Mouse (Mus musculus): ENCODE results near the gene Pax2. TPM values are rescaled to one million over a fixed set of nuclear protein-coding genes. Genes with fewer than 3 reads are reported as not detected.

Gene Pax2
- polyA plus RNA-seq (2015; fragmentation: Nextera tagmentation; extraction: Ambion mirVana): 0.08 TPM in 1 of 2 replicates, not detected in the other

DNA sequence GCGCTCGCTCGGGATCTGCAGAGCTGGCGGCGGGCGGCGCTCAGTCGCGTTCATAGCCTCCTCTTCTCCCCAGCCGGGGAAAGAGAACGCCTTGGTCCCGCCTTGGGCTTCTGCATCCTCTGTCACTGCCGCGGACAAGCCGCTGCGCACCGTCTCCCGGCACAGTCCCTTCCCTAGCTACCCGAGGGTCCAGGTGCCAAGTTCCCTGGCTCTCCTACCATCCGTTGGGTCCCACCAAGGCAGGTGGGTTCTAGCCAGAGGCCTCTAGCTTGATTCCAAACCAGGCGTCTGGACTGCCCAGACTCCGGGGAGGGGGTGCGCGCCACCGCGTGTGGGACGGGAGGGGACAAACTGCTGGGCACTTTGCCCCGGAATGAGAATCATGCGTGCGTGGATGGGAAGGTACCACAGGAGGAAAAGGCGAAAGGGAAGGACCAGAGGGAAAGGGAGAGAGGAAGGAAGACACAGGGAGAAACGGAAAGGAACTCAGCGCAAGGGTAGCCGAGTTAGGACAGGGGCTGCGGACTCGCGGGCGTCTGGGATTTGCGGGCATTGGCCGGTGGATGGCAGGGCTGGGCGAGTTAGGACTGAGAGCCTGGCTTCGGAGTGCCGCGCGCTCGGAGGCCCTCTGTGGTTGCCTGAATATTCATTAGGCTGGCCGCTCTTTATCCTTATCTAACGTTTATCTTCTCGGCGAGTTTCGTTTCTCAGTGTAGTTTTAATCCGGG is at the start of gene Pax2:
Gene Pax2 (plus strand): TSS at position 353 of the 728 bp plus-strand sequence.
- Histone ChIP-seq H3K36me3 (no peaks in the 10 kb centered on the region), H3K4me1 (peaks cover 21% of the 10 kb centered on the region), H3K4me2 (peak within 1 kb of the TSS; percentile 59), H3K9me3 (no peaks in the 10 kb centered on the region), H3K9ac (no peak within 1 kb of the TSS), H3K27me3 (replicated peaks) (peaks cover 95% of the 10 kb centered on the region), H3K27ac (no peak within 1 kb of the TSS), H3K4me3 (replicated peaks) (peak within 1 kb of the TSS; percentile 31)
- no peak; the same call in 1 of the 2 replicates for ATAC-seq (ENCODE audit: insufficient read depth, low FRiP score, low read depth)
- WGBS: under 1% methylated on average over 46 of the region's 52 CpGs

DNA sequence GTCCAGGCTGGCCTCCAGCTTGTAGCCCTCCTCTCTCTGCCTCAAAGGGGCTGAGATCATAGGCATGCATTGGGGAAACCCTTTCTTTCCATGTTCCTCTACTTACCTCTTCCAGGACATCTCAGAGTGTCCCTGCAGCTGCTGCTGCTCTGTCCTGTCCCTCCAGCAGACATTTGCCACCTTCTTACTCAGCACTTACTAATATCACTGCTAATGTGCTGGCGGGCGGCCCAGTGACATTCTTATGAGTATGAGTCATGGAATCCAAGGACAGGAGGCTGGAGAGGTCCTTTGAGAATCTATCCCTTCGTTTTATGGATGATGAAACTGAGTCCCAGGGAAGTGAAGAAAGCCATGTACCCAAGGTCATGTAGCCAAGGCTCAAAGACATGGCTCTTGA is 47.0 kb upstream of the Pax2 start:
- 60% methylated on average over 3 of the region's 3 CpGs for WGBS
- no peak overlapping the region for H3K27ac ChIP-seq
- no peaks in the 10 kb centered on the region for H3K9me3 ChIP-seq
- no peak overlapping the region for H3K4me3 ChIP-seq (replicated peaks)
- no peak overlapping the region for H3K9ac ChIP-seq
- ATAC-seq (ENCODE audit: insufficient read depth, low FRiP score, low read depth): no peak
- no peaks in the 10 kb centered on the region for H3K36me3 ChIP-seq
- H3K4me2 ChIP-seq: no peak overlapping the region
- H3K27me3 ChIP-seq (replicated peaks): peaks cover 8% of the 10 kb centered on the region; the same call in 1 of the 2 replicates
- no peaks in the 10 kb centered on the region for H3K4me1 ChIP-seq

DNA sequence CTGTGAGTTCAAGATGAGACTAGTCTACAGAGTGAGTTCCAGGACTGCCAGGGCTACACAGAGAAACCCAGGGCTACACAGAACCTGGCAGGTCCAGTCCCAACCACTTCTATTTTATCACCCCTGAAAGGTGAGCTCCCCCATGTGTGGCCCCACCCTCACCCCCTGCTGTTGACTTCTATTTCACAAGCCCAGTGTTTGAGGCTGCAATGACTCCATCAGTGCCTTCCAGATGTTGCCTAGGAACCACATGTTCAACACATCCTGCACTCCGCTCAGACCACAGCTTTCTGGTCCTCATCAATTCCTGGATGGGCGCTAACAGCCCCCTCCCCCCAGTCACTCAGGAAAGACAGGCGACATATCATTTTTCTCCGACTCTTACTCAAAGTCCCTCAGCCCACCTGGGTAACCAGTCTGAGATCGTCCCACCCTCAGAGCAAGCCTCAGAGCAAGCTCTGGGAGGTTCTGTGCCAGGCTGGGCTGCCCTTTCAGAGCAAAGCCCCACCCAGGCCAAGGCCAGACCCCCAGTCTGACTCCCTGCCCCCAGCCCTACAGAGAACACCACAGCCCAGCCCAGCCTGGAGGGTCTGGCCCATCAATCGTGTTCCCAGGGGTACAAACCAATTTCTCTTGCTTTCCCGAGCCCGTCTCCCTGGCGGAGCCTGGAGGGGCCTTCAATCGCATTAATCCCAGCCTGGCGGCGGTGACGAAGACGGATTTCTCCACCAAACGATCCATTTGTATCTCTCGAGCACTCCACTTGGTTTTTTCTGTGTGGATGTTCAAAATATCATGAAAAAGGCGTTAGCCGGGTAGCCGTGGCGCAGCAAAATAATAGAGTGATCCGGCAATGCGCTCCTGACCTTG is 38.9 kb upstream of the Pax2 start:
- Histone ChIP-seq H3K4me3 (replicated peaks) (no peak overlapping the region), H3K27ac (no peak overlapping the region), H3K4me1 (peaks cover 9% of the 10 kb centered on the region), H3K4me2 (no peak overlapping the region), H3K36me3 (no peaks in the 10 kb centered on the region), H3K27me3 (replicated peaks) (peaks cover 53% of the 10 kb centered on the region), H3K9ac (no peak overlapping the region), H3K9me3 (no peaks in the 10 kb centered on the region)
- no peak for ATAC-seq (ENCODE audit: insufficient read depth, low FRiP score, low read depth)
- 56% methylated on average over 22 of the region's 22 CpGs for WGBS

DNA sequence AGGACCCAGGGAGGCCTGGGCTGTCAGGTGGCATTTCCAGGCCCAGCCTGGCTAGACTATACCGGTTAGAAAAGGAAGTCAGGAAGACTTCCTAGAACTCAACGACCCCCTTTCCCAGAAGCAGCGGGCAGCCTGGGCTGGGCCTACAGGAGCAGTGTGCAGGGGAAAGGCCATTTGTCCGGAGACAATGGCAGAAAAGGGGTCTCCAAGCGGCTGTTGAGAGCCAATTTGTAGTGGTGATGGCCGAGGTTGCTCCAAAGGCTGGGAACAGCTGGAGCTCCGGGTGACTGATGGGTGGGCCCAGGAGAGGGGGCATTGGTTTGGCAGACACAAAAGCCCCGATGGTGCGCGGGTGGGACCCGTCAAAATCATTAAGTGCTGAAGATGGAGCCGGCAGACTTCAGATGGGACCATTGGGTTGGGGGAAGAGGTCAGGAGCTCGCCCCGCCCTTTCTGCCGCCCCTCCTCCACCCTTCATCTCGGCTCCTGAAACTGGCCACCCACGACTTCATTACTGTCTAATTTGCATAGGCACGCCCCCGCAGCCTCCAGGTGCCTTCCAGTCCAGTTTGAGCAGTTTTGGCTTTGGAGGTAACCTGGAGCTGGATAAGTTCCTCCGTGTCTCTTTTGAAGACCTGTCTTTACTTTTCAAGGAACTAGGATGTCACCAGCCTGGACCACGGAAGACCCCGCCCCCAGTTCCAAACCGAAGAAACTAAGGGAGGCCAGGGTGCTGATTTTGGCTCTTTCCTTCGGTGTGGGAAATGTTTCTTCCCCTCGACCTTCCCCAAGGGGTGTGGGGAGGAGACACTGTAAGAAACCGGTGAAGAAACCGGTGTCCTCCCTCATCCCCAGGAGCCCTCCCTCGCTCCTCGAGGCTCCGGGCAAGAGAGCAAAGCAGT is 36.3 kb upstream of the Pax2 start:
- Histone ChIP-seq H3K4me2 (peak overlapping the region; percentile 66), H3K27me3 (replicated peaks) (peaks cover 74% of the 10 kb centered on the region), H3K4me1 (peaks cover 15% of the 10 kb centered on the region), H3K9ac (no peak overlapping the region), H3K36me3 (no peaks in the 10 kb centered on the region), H3K9me3 (no peaks in the 10 kb centered on the region), H3K4me3 (replicated peaks) (peak overlapping the region; percentile 33), H3K27ac (no peak overlapping the region)
- 3% methylated on average over 30 of the region's 30 CpGs for WGBS
- no peak for ATAC-seq (ENCODE audit: insufficient read depth, low FRiP score, low read depth)

DNA sequence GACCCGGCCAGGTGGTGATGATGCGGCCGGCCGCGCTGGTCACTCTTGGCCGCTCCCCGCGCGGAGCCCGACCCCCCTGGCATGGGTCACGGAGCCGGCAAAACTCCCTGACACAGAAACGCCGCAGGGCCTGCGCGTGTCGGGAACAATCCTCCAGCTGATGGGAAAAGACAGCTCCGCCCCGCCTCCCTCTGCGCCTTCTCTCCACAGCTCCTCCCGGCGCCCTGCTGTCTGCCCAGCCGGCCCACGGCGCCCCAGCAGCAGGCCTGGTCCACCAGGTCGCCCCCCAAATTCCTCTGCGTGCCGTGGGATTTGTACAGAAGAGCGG is 35.7 kb upstream of the Pax2 start:
- no peak for ATAC-seq (ENCODE audit: insufficient read depth, low FRiP score, low read depth)

DNA sequence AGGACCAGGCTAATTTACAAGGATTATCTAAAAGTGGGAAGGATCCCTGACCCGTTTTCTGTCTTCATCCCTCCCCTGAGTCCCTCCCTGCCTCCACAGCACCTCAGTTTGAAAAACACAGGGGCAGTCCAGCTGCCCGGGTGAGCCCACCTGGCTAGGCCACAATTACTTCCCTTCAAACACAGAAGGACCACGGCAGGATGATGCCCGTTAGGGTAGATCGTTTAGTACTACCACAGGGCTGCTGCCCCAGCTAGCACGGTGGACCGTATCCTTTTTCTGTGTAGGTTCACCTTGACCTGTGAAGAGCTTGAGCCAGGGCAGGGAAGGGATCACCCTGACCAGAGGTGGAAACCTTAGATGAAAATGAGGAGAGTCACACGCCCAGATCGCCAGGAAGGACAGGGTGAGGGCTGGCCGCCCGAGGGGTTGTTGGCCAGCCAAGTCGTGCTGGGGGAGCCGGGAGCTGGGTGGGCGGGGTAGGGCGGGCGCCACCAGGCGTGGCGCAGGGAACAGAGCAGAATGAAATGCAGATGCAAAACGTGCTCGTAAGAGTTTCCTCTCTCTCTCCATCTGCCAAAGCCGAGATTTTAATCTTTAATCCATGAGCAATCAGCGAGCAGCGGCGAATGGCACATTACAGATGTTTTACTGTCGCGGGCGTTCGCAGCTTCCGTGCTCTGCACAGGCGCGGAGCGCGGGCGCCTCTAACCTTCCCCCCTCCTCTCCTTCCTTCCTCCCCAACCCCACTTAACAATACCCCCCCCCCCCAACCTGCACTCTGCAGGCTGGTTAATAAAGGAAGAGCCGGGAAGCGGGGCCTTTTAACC is 32.0 kb upstream of the Pax2 start:
- no peak for ATAC-seq (ENCODE audit: insufficient read depth, low FRiP score, low read depth)
- Histone ChIP-seq H3K9me3 (no peaks in the 10 kb centered on the region), H3K27ac (no peak overlapping the region), H3K36me3 (no peaks in the 10 kb centered on the region), H3K9ac (no peak overlapping the region), H3K4me2 (peak overlapping the region; percentile 34), H3K4me1 (peaks cover 15% of the 10 kb centered on the region), H3K27me3 (replicated peaks) (peaks cover 81% of the 10 kb centered on the region), H3K4me3 (replicated peaks) (peak overlapping the region; percentile 12)
- WGBS: 2% methylated on average over 36 of the region's 36 CpGs

More for the DNA sequence above, 35.7 kb upstream of the Pax2 start:
- Histone ChIP-seq H3K9me3 (no peaks in the 10 kb centered on the region), H3K4me2 (peak overlapping the region; percentile 66), H3K9ac (no peak overlapping the region), H3K36me3 (no peaks in the 10 kb centered on the region), H3K27me3 (replicated peaks) (peaks cover 76% of the 10 kb centered on the region), H3K4me3 (replicated peaks) (peak overlapping the region; percentile 33), H3K27ac (no peak overlapping the region), H3K4me1 (peaks cover 15% of the 10 kb centered on the region)
- WGBS: under 1% methylated on average over 29 of the region's 29 CpGs

DNA sequence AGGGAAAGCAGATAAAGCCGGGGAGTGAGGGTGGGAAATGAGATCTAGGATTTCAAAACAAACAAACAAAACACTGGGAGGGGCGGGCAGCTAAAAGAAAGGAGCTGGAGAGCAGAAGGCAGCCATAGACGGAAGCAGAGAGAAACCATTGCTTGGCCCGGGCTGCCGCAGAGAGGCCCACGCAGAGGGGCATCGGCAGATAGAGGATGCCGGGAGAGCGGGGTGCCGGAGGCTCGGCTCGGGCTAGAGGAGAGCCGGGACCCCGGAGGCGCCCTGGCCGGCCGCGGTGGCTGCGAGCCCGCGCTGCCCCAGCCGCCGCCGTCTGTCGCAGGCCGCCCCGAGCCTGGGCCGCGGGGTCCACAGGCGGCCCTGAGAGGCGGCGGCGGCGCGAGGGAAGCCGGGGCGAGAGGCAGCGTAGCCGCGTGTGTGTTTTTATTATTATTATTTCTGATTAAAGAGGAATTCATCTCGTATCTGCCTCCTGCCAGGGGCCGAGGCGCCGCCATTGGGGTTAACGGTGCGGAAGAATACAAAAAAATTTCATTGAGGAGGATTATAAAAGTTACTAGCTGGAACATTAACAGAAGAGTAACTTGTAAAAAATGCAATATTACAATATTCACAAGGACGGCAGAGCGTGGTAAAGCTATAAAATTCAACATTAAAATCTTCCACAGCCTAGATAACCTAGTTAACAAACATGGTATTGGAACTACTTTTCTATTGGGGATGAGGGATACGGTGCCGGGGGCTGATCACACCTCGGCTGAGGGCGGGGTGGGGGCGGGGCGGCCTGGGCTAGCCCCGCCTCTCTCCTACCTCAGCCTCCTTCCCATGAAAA is 29.7 kb upstream of the Pax2 start:
- 0 out of 2 replicates have a peak, but pooled peaks have one; percentile 31 for ATAC-seq (ENCODE audit: insufficient read depth, low FRiP score, low read depth)
- Histone ChIP-seq H3K4me1 (peaks cover 6% of the 10 kb centered on the region; the same call in 1 of the 2 replicates), H3K4me3 (replicated peaks) (peak overlapping the region; percentile 49), H3K36me3 (no peaks in the 10 kb centered on the region), H3K9ac (peak overlapping the region; percentile 21; the same call in 1 of the 2 replicates), H3K27me3 (replicated peaks) (peaks cover 76% of the 10 kb centered on the region), H3K9me3 (no peaks in the 10 kb centered on the region), H3K4me2 (peak overlapping the region; percentile 81), H3K27ac (no peak overlapping the region)
- WGBS: under 1% methylated on average over 55 of the region's 55 CpGs

DNA sequence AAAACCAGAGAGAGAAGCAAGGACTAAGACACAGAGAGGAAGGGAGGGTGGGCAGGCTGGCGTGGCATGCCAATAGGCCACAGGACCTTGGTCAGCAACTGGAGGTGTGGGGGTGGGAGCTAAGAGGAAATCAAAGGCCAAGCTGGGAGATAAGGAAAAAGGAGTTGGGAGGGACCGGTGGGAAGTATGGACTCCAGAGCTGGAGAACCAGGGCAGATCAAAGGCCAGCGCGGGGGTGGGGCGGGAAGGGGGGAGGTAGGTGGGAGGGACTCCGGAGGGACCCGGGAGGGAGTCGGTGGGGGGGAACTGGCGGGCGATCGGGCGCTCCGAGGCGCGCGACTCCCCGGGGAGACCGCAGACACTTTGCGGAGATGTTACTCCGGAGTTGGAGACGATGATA is 21.7 kb upstream of the Pax2 start:
- H3K4me3 ChIP-seq (replicated peaks): no peak overlapping the region
- no peak overlapping the region for H3K4me2 ChIP-seq

DNA sequence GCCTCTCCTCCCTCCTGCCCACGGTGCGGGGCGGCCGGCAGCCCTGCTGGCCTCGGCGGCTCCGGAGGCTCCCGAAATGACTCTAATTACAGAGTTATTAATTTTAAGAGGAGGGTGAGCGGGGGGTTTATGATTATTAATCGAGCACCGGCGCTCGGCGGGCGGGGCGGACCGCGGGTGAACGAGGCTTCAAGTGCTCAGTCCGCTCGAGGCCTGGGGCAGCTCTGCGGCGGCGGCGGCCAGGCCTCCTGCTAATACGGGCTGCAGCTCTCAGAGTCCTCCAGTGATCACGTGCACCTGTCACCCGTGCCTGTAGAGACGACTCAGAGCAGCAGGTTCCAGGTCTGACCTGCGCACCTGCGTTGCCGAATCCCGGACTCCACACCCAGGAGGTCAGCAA is 21.2 kb upstream of the Pax2 start:
- no peaks in the 10 kb centered on the region for H3K36me3 ChIP-seq
- H3K9me3 ChIP-seq: no peaks in the 10 kb centered on the region
- ATAC-seq (ENCODE audit: insufficient read depth, low FRiP score, low read depth): no peak
- no peak overlapping the region for H3K9ac ChIP-seq
- H3K27ac ChIP-seq: no peak overlapping the region
- under 1% methylated on average over 33 of the region's 33 CpGs for WGBS
- peak overlapping the region; percentile 19; the same call in 1 of the 2 replicates for H3K4me2 ChIP-seq
- H3K27me3 ChIP-seq (replicated peaks): peaks cover 94% of the 10 kb centered on the region
- no peaks in the 10 kb centered on the region for H3K4me1 ChIP-seq
- H3K4me3 ChIP-seq (replicated peaks): peak overlapping the region; percentile 17

More for the DNA sequence above, 21.7 kb upstream of the Pax2 start:
- Histone ChIP-seq H3K9me3 (no peaks in the 10 kb centered on the region), H3K27ac (no peak overlapping the region), H3K4me1 (no peaks in the 10 kb centered on the region), H3K9ac (no peak overlapping the region), H3K27me3 (replicated peaks) (peaks cover 93% of the 10 kb centered on the region), H3K36me3 (no peaks in the 10 kb centered on the region)
- WGBS: under 1% methylated on average over 21 of the region's 21 CpGs
- no peak for ATAC-seq (ENCODE audit: insufficient read depth, low FRiP score, low read depth)

DNA sequence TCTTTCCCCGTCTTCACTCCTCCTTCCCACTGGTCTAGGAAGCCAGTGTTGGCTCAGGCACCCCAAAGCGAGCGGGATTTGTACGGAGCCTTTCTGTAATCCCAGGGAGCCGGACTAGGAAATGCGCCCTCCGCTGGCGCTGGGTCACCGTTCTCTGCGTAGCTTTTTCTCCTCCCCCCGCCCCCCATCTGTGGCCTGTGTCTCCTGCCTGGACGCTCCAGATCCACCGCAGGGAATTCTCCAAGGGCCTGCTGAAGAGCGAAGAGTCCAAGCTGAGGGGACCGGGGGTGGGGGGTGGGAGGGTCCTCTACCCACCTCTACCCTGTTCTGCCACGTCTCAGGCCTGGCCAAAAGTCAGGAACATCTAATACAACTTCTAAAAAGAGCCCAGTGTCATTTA is 15.5 kb upstream of the Pax2 start:
- peaks cover 14% of the 10 kb centered on the region for H3K4me1 ChIP-seq
- no peak overlapping the region for H3K4me2 ChIP-seq
- no peak for ATAC-seq (ENCODE audit: insufficient read depth, low FRiP score, low read depth)
- H3K27ac ChIP-seq: no peak overlapping the region
- 3% methylated on average over 16 of the region's 16 CpGs for WGBS
- H3K9ac ChIP-seq: no peak overlapping the region
- no peak overlapping the region; the same call in 1 of the 2 replicates for H3K4me3 ChIP-seq (replicated peaks)
- no peaks in the 10 kb centered on the region for H3K9me3 ChIP-seq
- peaks cover 95% of the 10 kb centered on the region for H3K27me3 ChIP-seq (replicated peaks)
- H3K36me3 ChIP-seq: no peaks in the 10 kb centered on the region

Data from stomach, embryonic 15.5 days (tissue).